Mouse (Mus musculus) bone marrow, adult 2 months (tissue): ENCODE results near the gene Ankrd54.

ENCODE experiments used
- CTCF ChIP-seq: fragments of 200-500 bp; IDR thresholded peaks from 2 replicates; pipeline ENCODE4 v1.5.1; 2011; ENCODE audit warnings: low read length, control low read depth; ENCODE audit not compliant: control insufficient read depth, insufficient read depth
- POLR2A ChIP-seq: fragments of 200-500 bp; IDR thresholded peaks from 2 replicates; pipeline ENCODE4 v1.6.1; 2011; ENCODE audit warnings: low read depth, mild to moderate bottlenecking, control low read depth, low read length, borderline replicate concordance; ENCODE audit not compliant: control insufficient read depth

- TF ChIP-seq CTCF (no peak), POLR2A (no peak)
Measured at GRCm38 (mm10) chr15:79057850-79058249, 4.8 kb downstream of the Ankrd54 start.
